Mouse (Mus musculus): Measurements from ENCODE around the gene Klhdc7b.

GRCm38 (mm10) chr15:89355241-89356187 lies 29.2 kb upstream of the Klhdc7b start, which contains the start of the genes Lmf2 and Ncaph2:
- no peak for TF ChIP-seq USF1 (IDR thresholded peaks at IDR 0.05; ENCODE audit: low read depth)
- peak; percentile 89 for TF ChIP-seq E2F4 (IDR thresholded peaks at IDR 0.05; ENCODE audit: insufficient read depth)
- no peak for TF ChIP-seq MAX (IDR thresholded peaks at IDR 0.05; ENCODE audit: low read depth)
- no peak for TF ChIP-seq MYOD1 (IDR thresholded peaks at IDR 0.05; ENCODE audit: control insufficient read depth in 1 of 3, insufficient read length in 2 of 3, low read depth in 2 of 3)
- TF ChIP-seq TCF12 (IDR thresholded peaks at IDR 0.05; ENCODE audit: insufficient read depth, poor library complexity, severe bottlenecking), result no peak
- peak; percentile 70 for TF ChIP-seq POLR2A (IDR thresholded peaks at IDR 0.05; ENCODE audit: insufficient read length, low read depth)
- TF ChIP-seq REST (IDR thresholded peaks at IDR 0.05; ENCODE audit: insufficient read depth, insufficient read length), result no peak
- TF ChIP-seq SRF (IDR thresholded peaks at IDR 0.05; ENCODE audit: control insufficient read depth, insufficient read length, low read depth), result peak; percentile 84
- peak; percentile 78 for TF ChIP-seq POLR2AphosphoS2 (IDR thresholded peaks at IDR 0.05; ENCODE audit: insufficient read length, low read depth)
- TF ChIP-seq MYOG (IDR thresholded peaks at IDR 0.05; ENCODE audit: control insufficient read depth in 1 of 3, insufficient read depth in 1 of 3, insufficient read length in 2 of 3, low read depth in 2 of 3), result peak in 1 of 3 experiments; percentile 7

All from myocyte (in vitro differentiated cells).